Mouse (Mus musculus) kidney, postnatal 0 days (tissue): ENCODE measurements around the gene Wdr66. TPM values are rescaled to one million over a fixed set of nuclear protein-coding genes. Genes with fewer than 3 reads are reported as not detected.

Experiments used
- ATAC-seq: fragments of 200-750 bp; cut with Nextera tagmentation; replicated peaks from 2 replicates; pipeline ENCODE4 v1.8.0; 2017; ENCODE audit warnings: low read depth, moderate number of reproducible peaks, moderate TSS enrichment, moderate library complexity; ENCODE audit not compliant: low FRiP score
- DNase-seq: peaks from one replicate; pipeline ENCODE4 v3.0.0-alpha.2; 2016; ENCODE audit warnings: low spot score
- H3K27ac ChIP-seq: fragments of 300-500 bp; sonication (generic); 2 replicates; pipeline ENCODE4 v1.5.1; 2014; ENCODE audit warnings: mild to moderate bottlenecking
- H3K27me3 ChIP-seq: fragments of 300-500 bp; sonication (generic); 2 replicates; pipeline ENCODE4 v1.6.1; 2014; ENCODE audit warnings: low read length, mixed read lengths; ENCODE audit not compliant: insufficient read depth
- H3K36me3 ChIP-seq: fragments of 300-500 bp; sonication (generic); 2 replicates; pipeline ENCODE4 v1.6.1; 2014; ENCODE audit warnings: low read length, mixed read lengths; ENCODE audit not compliant: insufficient read depth
- H3K4me1 ChIP-seq: fragments of 300-500 bp; sonication (generic); replicated peaks from 2 replicates; pipeline ENCODE4 v1.6.1; 2014; ENCODE audit warnings: antibody characterized with exemption, low read length, mixed read lengths; ENCODE audit not compliant: insufficient read depth
- H3K4me2 ChIP-seq: fragments of 300-500 bp; sonication (generic); 2 replicates; pipeline ENCODE4 v1.6.1; 2014; ENCODE audit warnings: mild to moderate bottlenecking, low read length, moderate library complexity, mixed read lengths
- H3K4me3 ChIP-seq: fragments of 300-500 bp; sonication (generic); replicated peaks from 2 replicates; pipeline ENCODE4 v1.5.1; 2014; ENCODE audit warnings: low read depth, low read length
- H3K9ac ChIP-seq: fragments of 300-500 bp; sonication (generic); 2 replicates; pipeline ENCODE4 v1.6.1; 2014; ENCODE audit warnings: low read depth, low read length
- H3K9me3 ChIP-seq: fragments of 300-500 bp; sonication (generic); replicated peaks from 2 replicates; pipeline ENCODE4 v1.6.1; 2016; ENCODE audit warnings: low read length, inconsistent platforms, mixed read lengths
- CTCF ChIP-seq: IDR thresholded peaks from 2 replicates; pipeline ENCODE4 v1.5.1; 2016; ENCODE audit warnings: antibody characterized with exemption, low read depth, mild to moderate bottlenecking, moderate library complexity
- WGBS: fragments of 180-500 bp; shearing (Covaris S2); extraction: QIAGEN DNeasy Blood & Tissue Kit; methylation state at CpG from one replicate; pipeline ENCODE4 v1.1.7; 2014; 5-methylcytosine and 5-hydroxymethylcytosine counted together
- polyA plus RNA-seq: library from polyadenylated mRNA; unstranded; fragments of >200 nt; fragmentation: Nextera tagmentation; extraction: Ambion mirVana; gene quantifications from 2 replicates; pipeline ENCODE4 v1.2.1, GENCODE M21; 2015

Gene Wdr66
- polyA plus RNA-seq, 1 experiment from 2014 or later, result 1.6 TPM

GRCm38 (mm10) chr5:123317992-123318391 lies 66.1 kb downstream of the Wdr66 start:
- WGBS, result 11% methylated on average over 6 of the region's 6 CpGs
- H3K27ac ChIP-seq, result peak overlapping the region; percentile 57; the same call in 1 of the 2 replicates
- peak overlapping the region; percentile 61 for H3K4me2 ChIP-seq
- H3K4me1 ChIP-seq, result 0 out of 2 replicates have a peak, but pooled peaks cover 6% of the 10 kb centered on the region
- H3K27me3 ChIP-seq, result no peaks in the 10 kb centered on the region
- DNase-seq (peak; percentile 82), ATAC-seq (no peak)
- no peaks in the 10 kb centered on the region for H3K36me3 ChIP-seq
- H3K9me3 ChIP-seq, result no peaks in the 10 kb centered on the region
- peak overlapping the region; percentile 47; the same call in 1 of the 2 replicates for H3K9ac ChIP-seq
- H3K4me3 ChIP-seq, result peak overlapping the region; percentile 34
- TF ChIP-seq CTCF, result no peak

- no peak overlapping the region for H3K4me3 ChIP-seq
- no peak overlapping the region for H3K4me2 ChIP-seq
- WGBS, result 94% methylated on average over 3 of the region's 3 CpGs
- H3K27ac ChIP-seq, result no peak overlapping the region
- H3K9ac ChIP-seq, result no peak overlapping the region
- H3K4me1 ChIP-seq, result peaks cover 12% of the 10 kb centered on the region; the same call in 1 of the 2 replicates
- H3K9me3 ChIP-seq, result no peaks in the 10 kb centered on the region
- TF ChIP-seq CTCF, result peak; percentile 15; the same call in 1 of the 2 replicates
- ATAC-seq (no peak), DNase-seq (no peak)
- no peaks in the 10 kb centered on the region for H3K27me3 ChIP-seq
- H3K36me3 ChIP-seq, result no peaks in the 10 kb centered on the region
Measured at GRCm38 (mm10) chr5:123320136-123320535, 68.2 kb downstream of the Wdr66 start.

GRCm38 (mm10) chr5:123324242-123324641 lies 72.3 kb downstream of the Wdr66 start:
- Histone ChIP-seq H3K27me3 (no peaks in the 10 kb centered on the region), H3K27ac (0 out of 2 replicates have a peak overlapping the region, but pooled peaks have one; percentile 5), H3K4me1 (peaks cover 14% of the 10 kb centered on the region), H3K9ac (no peak overlapping the region), H3K9me3 (no peaks in the 10 kb centered on the region), H3K4me3 (no peak overlapping the region), H3K4me2 (no peak overlapping the region), H3K36me3 (no peaks in the 10 kb centered on the region)
- TF ChIP-seq CTCF, result no peak
- 23% methylated on average over 15 of the region's 15 CpGs for WGBS
- DNase-seq (peak; percentile 64), ATAC-seq (no peak)

GRCm38 (mm10) chr5:123326006-123326750 lies 74.3 kb downstream of the Wdr66 start:
- no peaks in the 10 kb centered on the region for H3K36me3 ChIP-seq
- peak overlapping the region; percentile 50 for H3K27ac ChIP-seq
- H3K4me3 ChIP-seq, result no peak overlapping the region
- peaks cover 14% of the 10 kb centered on the region for H3K4me1 ChIP-seq
- TF ChIP-seq CTCF, result no peak
- H3K27me3 ChIP-seq, result no peaks in the 10 kb centered on the region
- ATAC-seq, result peak; percentile 12; the same call in 1 of the 2 replicates
- no peak overlapping the region for H3K9ac ChIP-seq
- peak; percentile 36 for DNase-seq
- no peaks in the 10 kb centered on the region for H3K9me3 ChIP-seq
- WGBS, result 57% methylated on average over 15 of the region's 15 CpGs
- H3K4me2 ChIP-seq, result 0 out of 2 replicates have a peak overlapping the region, but pooled peaks have one; percentile 13

GRCm38 (mm10) chr5:123326751-123327148 lies 74.8 kb downstream of the Wdr66 start:
- no peak for TF ChIP-seq CTCF
- no peak overlapping the region for H3K9ac ChIP-seq
- no peaks in the 10 kb centered on the region for H3K36me3 ChIP-seq
- no peak overlapping the region for H3K4me3 ChIP-seq
- H3K9me3 ChIP-seq, result no peaks in the 10 kb centered on the region
- H3K4me2 ChIP-seq, result no peak overlapping the region
- H3K27ac ChIP-seq, result peak overlapping the region; percentile 50
- ATAC-seq (peak; percentile 44; the same call in 1 of the 2 replicates), DNase-seq (peak; percentile 40)
- 43% methylated on average over 9 of the region's 9 CpGs for WGBS
- peaks cover 14% of the 10 kb centered on the region for H3K4me1 ChIP-seq
- H3K27me3 ChIP-seq, result no peaks in the 10 kb centered on the region

GRCm38 (mm10) chr5:123327686-123328085 lies 75.8 kb downstream of the Wdr66 start:
- 72% methylated on average over 8 of the region's 8 CpGs for WGBS

More at GRCm38 (mm10) chr5:123327686-123328085, 75.8 kb downstream of the Wdr66 start:
- no peak for TF ChIP-seq CTCF
- Histone ChIP-seq H3K4me3 (no peak overlapping the region), H3K27ac (no peak overlapping the region), H3K4me2 (no peak overlapping the region), H3K9ac (no peak overlapping the region), H3K4me1 (peaks cover 14% of the 10 kb centered on the region), H3K27me3 (no peaks in the 10 kb centered on the region), H3K36me3 (no peaks in the 10 kb centered on the region), H3K9me3 (no peaks in the 10 kb centered on the region)
- DNase-seq (no peak), ATAC-seq (no peak)
